Mouse (Mus musculus): ENCODE results near the gene Nbea. TPM values are rescaled to one million over a fixed set of nuclear protein-coding genes. Genes with fewer than 3 reads are reported as not detected.

Gene Nbea
- total and polyA plus RNA-seq, 3 experiments: 0.04 to 0.27 TPM; not detected in 1

GRCm38 (mm10) chr3:55816096-55816495 is 367.4 kb downstream of the Nbea start:
- H3K79me2 ChIP-seq (ENCODE audit: control insufficient read depth, insufficient read depth, low read length, poor library complexity): no peaks in the 10 kb centered on the region
- H3K36me3 ChIP-seq (ENCODE audit: control insufficient read depth in 1 of 2, insufficient read depth in 2 of 2, low read length in 2 of 2): 0 out of 4 replicates have a peak, but pooled peaks cover 0 to 2% of the 10 kb centered on the region in 2 experiments
- TF ChIP-seq BHLHE40 (IDR thresholded peaks at IDR 0.05; ENCODE audit: borderline replicate concordance, low read depth, low read length): no peak
- no peak for TF ChIP-seq MAZ (IDR thresholded peaks at IDR 0.05; ENCODE audit: low read depth, low read length)
- TF ChIP-seq SIN3A (IDR thresholded peaks at IDR 0.05; ENCODE audit: low read length): no peak
- no peak for TF ChIP-seq MAX (IDR thresholded peaks at IDR 0.05; ENCODE audit: low read length)
- no peak for TF ChIP-seq MEF2A (IDR thresholded peaks at IDR 0.05; ENCODE audit: extremely low read depth, insufficient replicate concordance, low read depth, low read length, poor library complexity, severe bottlenecking)
- no peak for TF ChIP-seq MYB (IDR thresholded peaks at IDR 0.05; ENCODE audit: low read depth, low read length)
- no peak for TF ChIP-seq NELFE (IDR thresholded peaks at IDR 0.05; ENCODE audit: low read depth, low read length)
- no peak for TF ChIP-seq RAD21 (IDR thresholded peaks at IDR 0.05; ENCODE audit: low read depth, low read length)
- no peak for TF ChIP-seq USF2 (IDR thresholded peaks at IDR 0.05; ENCODE audit: borderline replicate concordance in 1 of 2, insufficient read depth in 1 of 2, low read depth in 1 of 2, low read length in 2 of 2)
- TF ChIP-seq ZC3H11A (IDR thresholded peaks at IDR 0.05; ENCODE audit: low read depth, low read length): no peak
- no peak overlapping the region for H3K27ac ChIP-seq (ENCODE audit: control insufficient read depth, low read depth, low read length)
- no peak overlapping the region for H3K4me3 ChIP-seq (ENCODE audit: control insufficient read depth in 1 of 2, insufficient read depth in 1 of 2, low read depth in 2 of 2, low read length in 2 of 2)
- no peaks in the 10 kb centered on the region; a peak in 1 of 4 replicates for H3K4me1 ChIP-seq (ENCODE audit: control insufficient read depth in 1 of 2, insufficient read depth in 2 of 2, low read length in 2 of 2)
- H3K9ac ChIP-seq (ENCODE audit: control insufficient read depth, low read depth, low read length, poor library complexity, severe bottlenecking): no peak overlapping the region
- H3K9me3 ChIP-seq (replicated peaks; ENCODE audit: insufficient read depth, low read length): no peaks in the 10 kb centered on the region
- no peak for DNase-seq (ENCODE audit: low read depth, low spot score)
- H3K27me3 ChIP-seq (ENCODE audit: control insufficient read depth in 1 of 2, insufficient read depth in 2 of 2, low read length in 2 of 2): no peaks in the 10 kb centered on the region; a peak in 1 of 4 replicates

- no peak for DNase-seq (ENCODE audit: low read depth, low spot score)
- H3K9ac ChIP-seq (ENCODE audit: control insufficient read depth, low read depth, low read length, poor library complexity, severe bottlenecking): no peak overlapping the region
- H3K36me3 ChIP-seq (ENCODE audit: control insufficient read depth in 1 of 2, insufficient read depth in 2 of 2, low read length in 2 of 2): 0 out of 4 replicates have a peak, but pooled peaks cover 0 to 2% of the 10 kb centered on the region in 2 experiments
- no peak for TF ChIP-seq RAD21 (IDR thresholded peaks at IDR 0.05; ENCODE audit: low read depth, low read length)
- no peak for TF ChIP-seq ZKSCAN1 (IDR thresholded peaks at IDR 0.05; ENCODE audit: low read depth, low read length)
- TF ChIP-seq GABPA (IDR thresholded peaks at IDR 0.05; ENCODE audit: low read depth, low read length): no peak
- no peak for TF ChIP-seq CHD2 (IDR thresholded peaks at IDR 0.05; ENCODE audit: low read length)
- no peak for TF ChIP-seq JUND (IDR thresholded peaks at IDR 0.05; ENCODE audit: low read depth, low read length)
- no peak for TF ChIP-seq POLR2AphosphoS2 (IDR thresholded peaks at IDR 0.05; ENCODE audit: low read length)
- no peak for TF ChIP-seq ETS1 (IDR thresholded peaks at IDR 0.05; ENCODE audit: low read depth, low read length)
- TF ChIP-seq EP300 (IDR thresholded peaks at IDR 0.05; ENCODE audit: low read depth in 1 of 2, low read length in 2 of 2): no peak
- no peak for TF ChIP-seq UBTF (IDR thresholded peaks at IDR 0.05; ENCODE audit: borderline replicate concordance, insufficient read depth, low read depth, low read length)
- TF ChIP-seq GATA1 (IDR thresholded peaks at IDR 0.05; ENCODE audit: low read depth, low read length): no peak
- TF ChIP-seq ZC3H11A (IDR thresholded peaks at IDR 0.05; ENCODE audit: low read depth, low read length): no peak
- no peak for TF ChIP-seq MAZ (IDR thresholded peaks at IDR 0.05; ENCODE audit: low read depth, low read length)
- TF ChIP-seq CTCF (IDR thresholded peaks at IDR 0.05 in 2 of 3, conservative IDR thresholded peaks at IDR 0.05 in 1 of 3; ENCODE audit: control insufficient read depth in 1 of 3, insufficient read depth in 1 of 3, low read depth in 2 of 3, low read length in 3 of 3, poor library complexity in 1 of 3, severe bottlenecking in 1 of 3): no peak
- no peak for TF ChIP-seq SMC3 (IDR thresholded peaks at IDR 0.05; ENCODE audit: low read depth, low read length)
- TF ChIP-seq USF2 (IDR thresholded peaks at IDR 0.05; ENCODE audit: borderline replicate concordance in 1 of 2, insufficient read depth in 1 of 2, low read depth in 1 of 2, low read length in 2 of 2): no peak
- TF ChIP-seq MYB (IDR thresholded peaks at IDR 0.05; ENCODE audit: low read depth, low read length): no peak
- H3K27ac ChIP-seq (ENCODE audit: control insufficient read depth, low read depth, low read length): no peak overlapping the region
- H3K79me2 ChIP-seq (ENCODE audit: control insufficient read depth, insufficient read depth, low read length, poor library complexity): no peaks in the 10 kb centered on the region
- H3K9me3 ChIP-seq (replicated peaks; ENCODE audit: insufficient read depth, low read length): no peaks in the 10 kb centered on the region
- no peaks in the 10 kb centered on the region; a peak in 1 of 4 replicates for H3K27me3 ChIP-seq (ENCODE audit: control insufficient read depth in 1 of 2, insufficient read depth in 2 of 2, low read length in 2 of 2)
- H3K4me3 ChIP-seq (ENCODE audit: control insufficient read depth in 1 of 2, insufficient read depth in 1 of 2, low read depth in 2 of 2, low read length in 2 of 2): no peak overlapping the region
- no peaks in the 10 kb centered on the region; a peak in 1 of 4 replicates for H3K4me1 ChIP-seq (ENCODE audit: control insufficient read depth in 1 of 2, insufficient read depth in 2 of 2, low read length in 2 of 2)
Observed at GRCm38 (mm10) chr3:55814993-55815625, 368.4 kb downstream of the Nbea start.
